ENCODE assay signal across 11 mouse cellular contexts in the genomic region with DNA sequence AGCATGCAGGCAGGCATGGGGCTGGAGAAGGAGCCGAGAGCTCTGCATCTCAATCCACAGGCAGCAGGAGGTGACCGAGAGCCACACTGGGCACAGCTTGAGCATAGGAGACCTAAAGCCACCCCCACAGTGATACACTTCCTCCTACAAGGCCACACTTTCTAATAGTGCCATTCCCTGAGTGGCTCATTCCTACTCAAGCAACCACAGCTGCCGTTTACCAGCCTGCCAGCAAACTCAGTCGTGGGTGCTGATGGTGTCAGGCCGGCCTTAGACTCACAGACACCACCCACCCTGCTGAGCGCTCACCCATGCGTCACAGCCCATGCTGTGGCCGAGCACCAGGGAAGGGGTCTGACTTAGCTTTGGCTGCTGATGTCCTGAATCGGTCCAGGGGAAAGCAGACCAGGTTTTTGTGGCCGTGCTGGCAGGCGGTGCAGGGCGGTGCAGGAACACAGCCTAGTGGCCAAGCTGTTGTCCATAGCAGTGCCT. TPM values are rescaled to one million over a fixed set of nuclear protein-coding genes. Genes with fewer than 3 reads are reported as not detected.
DNase-seq lines count a peak whose midpoint lies in the region; ATAC-seq and TF ChIP-seq lines count a peak whose summit lies in the region.
"Had no signal": no experiment of that assay in that cellular context is flagged by ENCODE, and none has a peak within 500 bp of the region (broad histone marks: within the 10 kb centered on the region; RNA-seq: fewer than 3 reads in every experiment).

No protein-coding gene starts in this region.

- ATAC-seq in cerebellum, adult (ENCODE audit: insufficient number of reproducible peaks, low FRiP score, low TSS enrichment) = peak; percentile 52; the same call in 1 of the 2 replicates
- no peak for ATAC-seq in forebrain, embryonic 15.5 days (replicated peaks)
- ATAC-seq: forebrain, embryonic 16.5 days had no signal

- no peak overlapping the region for H3K27ac ChIP-seq in forebrain, embryonic 15.5 days (replicated peaks)
- H3K27ac ChIP-seq: lung, embryonic 15.5 days had no signal

- 79% methylated on average over 12 of the region's 12 CpGs for WGBS in forebrain, embryonic 15.5 days

- TF ChIP-seq CTCF in E14TG2a.4 (conservative IDR thresholded peaks at IDR 0.05; ENCODE audit: low read length) = no peak

- H3K4me2 ChIP-seq in forebrain, embryonic 15.5 days (replicated peaks) = no peak overlapping the region
- H3K4me2 ChIP-seq: lung, embryonic 15.5 days had no signal

- H3K4me1 ChIP-seq in E14TG2a.4 (replicated peaks; ENCODE audit: low read depth, low read length) = peaks cover 70% of the 10 kb centered on the region
- H3K4me1 ChIP-seq in forebrain, embryonic 15.5 days = no peaks in the 10 kb centered on the region; the same call in 1 of the 2 replicates
- H3K4me1 ChIP-seq: lung, embryonic 15.5 days had no signal

- no peak overlapping the region for H3K9ac ChIP-seq in forebrain, embryonic 15.5 days (replicated peaks)
- H3K9ac ChIP-seq: lung, embryonic 15.5 days had no signal

- H3K27me3 ChIP-seq in E14TG2a.4 (ENCODE audit: insufficient read depth, low read length) = no peaks in the 10 kb centered on the region
- no peaks in the 10 kb centered on the region for H3K27me3 ChIP-seq in forebrain, embryonic 15.5 days
- H3K27me3 ChIP-seq: lung, embryonic 15.5 days had no signal

- H3K36me3 ChIP-seq in E14TG2a.4 (ENCODE audit: insufficient read depth, low read length) = peaks cover 92% of the 10 kb centered on the region
- H3K36me3 ChIP-seq in forebrain, embryonic 15.5 days = peaks cover 91% of the 10 kb centered on the region

- peak overlapping the region; percentile 52 for H3K4me3 ChIP-seq in E14TG2a.4 (replicated peaks; ENCODE audit: low read length)
- H3K4me3 ChIP-seq in forebrain, embryonic 15.5 days = no peak overlapping the region
- H3K4me3 ChIP-seq: lung, embryonic 15.5 days had no signal

- H3K9me3 ChIP-seq in E14TG2a.4 (ENCODE audit: low read length) = no peaks in the 10 kb centered on the region
- no peaks in the 10 kb centered on the region for H3K9me3 ChIP-seq in forebrain, embryonic 15.5 days
- H3K9me3 ChIP-seq: lung, embryonic 15.5 days had no signal

- DNase-seq in layer of hippocampus, adult 11-12 months (ENCODE audit: low spot score) = peak; percentile 43
- no peak for DNase-seq in layer of hippocampus, adult 9-10 months (ENCODE audit: low spot score)
- DNase-seq in left cerebral cortex, adult 9 months (ENCODE audit: low spot score in 2 of 2) = peak; percentile 52 to 55
- no peak for DNase-seq in Muller cell, postnatal 12 days (ENCODE audit: inconsistent ontology term)
- DNase-seq: adrenal gland, postnatal 25 days had no signal

RNA-seq across cellular contexts. Expression of gene Abhd16a, which starts 8.1 kb away (rescaled TPM):
- 93.2 and 97.4 TPM in 2 replicates for polyA plus RNA-seq in forebrain, embryonic 15.5 days (2015; fragmentation: Nextera tagmentation; extraction: Ambion mirVana)

RNA-seq across cellular contexts. Expression of gene Ly6g5c, which starts 10.9 kb away (rescaled TPM):
- not detected in 2 replicates for polyA plus RNA-seq in forebrain, embryonic 15.5 days (2015; fragmentation: Nextera tagmentation; extraction: Ambion mirVana)
- polyA plus RNA-seq: forebrain, embryonic 16.5 days; lung, embryonic 15.5 days had no signal

RNA-seq across cellular contexts. Expression of gene Ly6g6f, which starts 11.8 kb away (rescaled TPM):
- polyA plus RNA-seq in forebrain, embryonic 15.5 days (2015; fragmentation: Nextera tagmentation; extraction: Ambion mirVana) = 0.32 TPM in 1 of 2 replicates, not detected in the other
- polyA plus RNA-seq: forebrain, embryonic 16.5 days; heart, postnatal 0 days had no signal

RNA-seq across cellular contexts. Expression of gene Ly6g5b, which starts 18.0 kb away (rescaled TPM):
- 1.2 and 1.3 TPM in 2 replicates for polyA plus RNA-seq in forebrain, embryonic 15.5 days (2015; fragmentation: Nextera tagmentation; extraction: Ambion mirVana)
- polyA plus RNA-seq: heart, postnatal 0 days had no signal

RNA-seq across cellular contexts. Expression of gene Ly6g6d, which starts 19.3 kb away (rescaled TPM):
- 0.46 and 0.47 TPM in 2 replicates for polyA plus RNA-seq in forebrain, embryonic 15.5 days (2015; fragmentation: Nextera tagmentation; extraction: Ambion mirVana)

Comparison
In these comparisons a context has a peak if more than half of its experiments do, and no peak if none do; other contexts are left out.
1. DNase-seq: peak in layer of hippocampus, adult 11-12 months (single experiment) and left cerebral cortex, adult 9 months (2 of 2); none in layer of hippocampus, adult 9-10 months (single experiment) and Muller cell, postnatal 12 days (single experiment).